Mouse (Mus musculus) left cerebral cortex, adult 2 months (tissue): ENCODE measurements around the gene Robo3. TPM values are rescaled to one million over a fixed set of nuclear protein-coding genes. Genes with fewer than 3 reads are reported as not detected.

Experiments used
- DNase-seq, 2 experiments: peaks; one replicate each; pipeline ENCODE4 v3.0.0; 2021 to 2022; ENCODE audit warnings: low spot score in 2 of 2, mixed read lengths in 1 of 2; ENCODE audit errors: extremely low spot score in 1 of 2
- H3K27ac ChIP-seq: fragments of 200-600 bp; 2 replicates; pipeline ENCODE4 v1.8.1; 2022
- H3K4me3 ChIP-seq: fragments of 200-600 bp; 2 replicates; pipeline ENCODE4 v1.8.1; 2022
- CTCF ChIP-seq: fragments of 200-600 bp; IDR thresholded peaks from 2 replicates; pipeline ENCODE4 v1.8.1; 2022; ENCODE audit warnings: antibody characterized with exemption, mild to moderate bottlenecking, moderate library complexity
- intact Hi-C: fragments of 180-260 bp; cut with DNase I; formaldehyde crosslinking; loops from one replicate; pipeline ENCODE4 v1.15.1; 2025
- total RNA-seq, 2 experiments: library from RNA; stranded (reverse); gene quantifications; 2 replicates each; pipeline ENCODE4 v1.2.3; 2021

The Robo3 gene
- total RNA-seq, 2 experiments from 2014 or later: 30.9 to 34.3 TPM

DNA sequence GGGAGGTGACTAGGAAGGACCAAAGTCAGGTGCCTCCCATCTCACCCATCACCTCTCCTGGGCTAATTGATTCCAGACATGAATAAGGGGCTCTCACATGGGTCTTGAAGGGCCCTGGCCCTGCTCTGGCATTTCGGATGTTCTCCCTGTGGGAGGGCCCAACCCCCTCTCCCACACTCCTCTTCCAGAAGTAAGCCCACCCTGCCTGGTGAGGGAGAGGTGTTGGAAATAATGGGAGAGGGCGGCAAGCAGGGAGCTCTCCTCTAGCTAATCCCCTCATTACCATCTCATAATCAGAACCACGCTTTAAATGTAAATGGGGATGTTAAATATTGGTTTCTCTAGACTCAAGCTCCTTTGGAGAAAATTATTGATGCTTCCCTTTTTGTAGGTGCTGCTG lies 21.9 kb upstream of the Robo3 start:
- Histone ChIP-seq H3K27ac (no peak overlapping the region), H3K4me3 (no peak overlapping the region)
- TF ChIP-seq CTCF: no peak
- no peak for DNase-seq
- intact Hi-C loops: no loop called here

DNA sequence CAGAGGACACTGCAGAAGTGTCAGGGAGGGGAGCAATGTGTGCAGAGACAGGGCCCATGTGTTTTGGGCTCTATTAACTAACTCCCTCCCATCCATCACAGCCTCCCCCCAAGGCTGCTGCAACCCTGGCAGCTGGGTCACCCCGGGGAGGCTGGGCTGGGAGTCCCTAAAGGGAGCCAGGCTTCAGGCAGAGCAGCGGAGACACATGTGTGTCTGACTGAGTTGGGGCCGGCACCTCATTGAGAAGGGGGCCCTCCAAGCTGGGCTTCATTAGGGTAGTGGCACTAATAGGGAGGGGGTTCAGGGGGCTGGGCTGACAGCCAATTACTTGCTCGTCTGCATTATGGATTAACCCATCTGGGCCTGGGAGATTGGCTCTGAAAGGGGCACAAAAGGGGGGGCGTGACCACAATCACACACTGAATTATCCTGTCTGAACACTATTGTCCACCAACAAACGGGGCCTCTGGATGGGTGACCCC lies 21.0 kb upstream of the Robo3 start:
- intact Hi-C loops: no loop called here

DNA sequence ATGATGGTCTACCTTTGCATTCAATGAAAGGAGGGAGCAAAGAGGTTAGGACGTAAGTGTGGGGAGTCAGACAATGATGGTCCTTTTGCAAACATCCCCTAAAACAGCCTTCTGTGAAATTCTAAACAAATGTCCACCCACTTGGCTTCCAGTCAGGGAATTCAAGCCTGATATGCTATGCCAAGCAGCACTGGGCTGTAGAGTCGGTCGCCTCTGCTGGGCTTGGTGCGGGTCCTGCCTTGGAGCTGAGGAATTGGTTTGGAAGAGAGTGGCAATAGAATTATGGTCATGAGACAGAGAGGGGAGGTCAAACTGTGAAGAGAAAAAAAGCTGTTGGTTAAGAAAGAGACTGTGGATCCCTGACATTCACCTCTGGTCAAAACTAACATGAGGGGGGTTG lies 20.3 kb upstream of the Robo3 start:
- TF ChIP-seq CTCF: no peak
- Histone ChIP-seq H3K27ac (no peak overlapping the region), H3K4me3 (no peak overlapping the region)
- no peak for DNase-seq
- intact Hi-C loops: no loop called here

More for the DNA sequence above, 21.0 kb upstream of the Robo3 start:
- no peak for TF ChIP-seq CTCF
- Histone ChIP-seq H3K27ac (no peak overlapping the region), H3K4me3 (no peak overlapping the region)
- DNase-seq: no peak

DNA sequence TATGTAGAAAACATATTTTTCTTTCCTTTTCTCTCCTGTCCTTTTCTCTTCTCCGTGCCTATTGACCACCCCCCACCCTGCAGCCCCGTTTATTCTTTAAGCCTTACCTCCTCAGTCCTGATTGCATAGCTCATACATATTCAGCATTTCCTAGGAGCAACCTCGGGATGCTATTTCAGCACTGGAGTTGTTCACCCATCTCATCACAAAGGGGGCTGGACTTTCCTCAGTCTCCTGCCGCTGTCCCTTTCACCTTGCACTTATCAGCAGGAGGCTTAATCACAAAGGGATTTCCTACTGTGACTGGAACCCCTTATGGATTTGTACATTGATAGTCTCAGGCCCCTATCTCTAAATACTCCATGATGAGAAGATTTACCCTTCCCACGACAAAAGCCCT lies 19.4 kb upstream of the Robo3 start:
- Histone ChIP-seq H3K27ac (no peak overlapping the region), H3K4me3 (no peak overlapping the region)
- no peak for DNase-seq
- no peak for TF ChIP-seq CTCF
- intact Hi-C loops: no loop called here

DNA sequence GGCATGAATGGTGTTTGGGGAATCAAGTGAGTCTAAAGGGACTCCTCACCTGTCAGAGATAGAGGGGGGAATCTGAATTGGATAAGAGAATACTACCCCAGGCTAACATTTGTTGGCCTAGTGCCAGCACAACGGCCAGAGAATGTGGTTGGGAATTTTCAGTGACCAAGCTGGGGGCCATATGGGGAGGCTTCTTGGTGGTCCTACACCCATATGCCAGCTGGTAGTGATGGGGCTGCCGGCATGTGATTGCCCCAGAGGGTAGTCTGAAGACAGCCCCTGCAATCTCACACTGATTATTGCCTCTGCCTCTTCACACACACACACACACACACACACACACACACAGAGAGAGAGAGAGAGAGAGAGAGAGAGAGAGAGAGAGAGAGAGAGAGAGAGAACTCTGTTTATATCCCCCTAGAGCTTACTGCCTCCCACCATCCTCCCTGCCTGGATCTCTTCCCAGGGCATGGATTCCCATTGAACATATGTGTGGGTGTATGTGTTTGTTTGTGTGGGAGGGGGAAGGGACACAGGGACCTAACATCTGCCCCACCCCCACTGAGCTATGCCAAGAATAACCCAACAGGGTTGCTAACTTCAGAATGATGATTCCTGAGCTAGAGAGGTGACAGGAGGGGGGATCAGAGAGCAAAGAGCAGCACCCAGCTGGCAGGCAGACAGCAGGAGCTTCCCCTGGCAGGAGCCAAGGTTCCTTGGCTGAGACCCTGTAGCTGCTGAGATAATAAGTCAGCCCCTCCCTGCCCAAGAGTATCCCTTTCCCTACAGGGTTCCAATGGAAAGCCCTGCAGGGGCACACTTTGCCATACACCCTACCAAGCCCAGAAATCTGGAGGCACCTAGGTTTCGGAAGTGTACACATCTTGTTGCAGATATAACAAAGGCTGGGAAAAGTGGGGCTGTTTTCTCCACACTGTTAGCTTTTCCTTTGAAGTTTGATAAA lies 5.0 kb upstream of the Robo3 start:
- peak in 1 of 2 experiments; percentile 22 for DNase-seq
- intact Hi-C loops: no loop called here
- no peak for TF ChIP-seq CTCF
- Histone ChIP-seq H3K27ac (no peak overlapping the region), H3K4me3 (no peak overlapping the region)

DNA sequence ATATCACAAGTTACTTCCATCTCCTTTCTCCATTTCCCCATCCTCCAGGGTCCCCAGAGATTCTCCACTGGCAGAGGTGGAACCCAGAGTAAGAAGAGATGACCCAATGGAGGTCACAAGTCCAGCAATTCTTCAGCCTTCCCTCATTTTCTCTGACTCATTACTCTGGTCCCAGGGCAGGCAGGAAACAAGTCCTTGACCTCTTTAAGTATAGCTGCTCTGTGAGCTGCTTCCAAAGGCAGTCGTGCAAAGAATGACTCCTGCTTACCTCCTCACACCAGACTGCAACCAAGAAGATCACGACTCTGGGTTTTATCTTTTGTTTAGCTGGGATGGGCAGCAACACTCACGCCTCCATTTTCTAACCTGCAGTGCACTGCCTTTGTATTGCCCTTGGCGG lies 2.6 kb upstream of the Robo3 start:
- intact Hi-C loops: no loop called here
- DNase-seq: no peak
- H3K27ac ChIP-seq: no peak overlapping the region
- no peak for TF ChIP-seq CTCF
- H3K4me3 ChIP-seq: no peak overlapping the region

DNA sequence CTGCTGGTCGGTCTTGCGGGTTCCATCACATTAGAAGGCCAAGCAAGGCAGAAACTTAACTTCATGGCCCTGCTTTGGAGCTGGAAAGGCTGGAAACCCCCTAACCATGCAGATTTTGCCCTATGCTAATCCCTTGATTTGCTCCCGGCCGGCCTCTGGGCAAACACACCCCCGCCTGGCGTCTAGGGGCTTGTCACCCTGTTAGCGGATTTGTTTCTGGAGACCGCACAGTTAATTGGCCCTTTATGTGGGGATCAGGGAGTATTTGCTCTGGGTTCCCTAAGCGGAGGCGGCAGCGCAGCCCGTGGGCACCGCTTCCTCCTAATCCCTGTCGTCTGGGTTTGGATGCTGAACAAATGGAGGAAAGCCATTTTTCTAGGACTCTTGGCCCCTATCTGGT lies 1.9 kb upstream of the Robo3 start:
- H3K4me3 ChIP-seq: no peak overlapping the region
- no peak for TF ChIP-seq CTCF
- no peak overlapping the region for H3K27ac ChIP-seq
- DNase-seq: peak in 1 of 2 experiments; percentile 10
- intact Hi-C loops: loop anchor here (5.0 kb wide), 1 partner anchor 202 kb away; no protein-coding TSS in a partner anchor

DNA sequence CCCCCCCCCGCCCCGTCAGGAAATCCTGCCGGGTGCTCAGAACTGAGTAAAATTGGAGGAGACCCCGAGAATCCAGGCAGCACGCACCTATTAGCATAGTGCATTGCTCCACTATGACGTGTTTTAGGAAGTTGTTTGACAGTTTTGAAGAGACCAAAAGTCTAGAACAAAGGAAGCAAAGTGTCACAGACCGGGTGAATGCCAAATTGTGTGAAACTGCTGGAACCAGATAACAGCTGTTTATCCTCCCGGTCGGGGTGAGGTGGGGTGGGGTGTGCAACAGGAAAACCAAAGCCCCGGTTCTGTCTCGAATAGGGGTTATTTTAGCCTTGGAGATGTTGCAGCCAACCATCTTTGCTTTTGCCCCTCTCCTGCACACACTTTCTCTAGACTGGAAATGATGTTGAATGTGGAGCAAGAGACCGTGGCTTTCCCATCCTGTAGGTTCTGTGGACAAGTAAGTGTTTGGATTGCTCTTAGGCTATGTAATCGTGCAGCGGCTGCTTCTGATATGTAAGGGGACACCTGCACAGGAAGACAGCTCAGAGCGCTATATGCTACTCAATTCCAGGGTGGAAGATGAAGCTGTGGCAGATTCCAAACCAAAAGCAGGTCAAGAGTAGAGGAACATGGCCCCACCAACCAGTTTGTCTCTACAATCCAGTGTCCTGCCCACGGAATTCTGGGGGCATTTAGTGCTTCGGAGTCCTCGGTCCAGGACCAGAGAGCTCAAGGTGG lies 946 bp upstream of the Robo3 start:
- peak in 1 of 2 experiments; percentile 8 for DNase-seq
- Histone ChIP-seq H3K4me3 (no peak overlapping the region), H3K27ac (no peak overlapping the region)
- intact Hi-C loops: loop anchor here (2.0 to 5.0 kb wide), 2 partner anchors 23 to 203 kb away; no protein-coding TSS in a partner anchor
- no peak for TF ChIP-seq CTCF

DNA sequence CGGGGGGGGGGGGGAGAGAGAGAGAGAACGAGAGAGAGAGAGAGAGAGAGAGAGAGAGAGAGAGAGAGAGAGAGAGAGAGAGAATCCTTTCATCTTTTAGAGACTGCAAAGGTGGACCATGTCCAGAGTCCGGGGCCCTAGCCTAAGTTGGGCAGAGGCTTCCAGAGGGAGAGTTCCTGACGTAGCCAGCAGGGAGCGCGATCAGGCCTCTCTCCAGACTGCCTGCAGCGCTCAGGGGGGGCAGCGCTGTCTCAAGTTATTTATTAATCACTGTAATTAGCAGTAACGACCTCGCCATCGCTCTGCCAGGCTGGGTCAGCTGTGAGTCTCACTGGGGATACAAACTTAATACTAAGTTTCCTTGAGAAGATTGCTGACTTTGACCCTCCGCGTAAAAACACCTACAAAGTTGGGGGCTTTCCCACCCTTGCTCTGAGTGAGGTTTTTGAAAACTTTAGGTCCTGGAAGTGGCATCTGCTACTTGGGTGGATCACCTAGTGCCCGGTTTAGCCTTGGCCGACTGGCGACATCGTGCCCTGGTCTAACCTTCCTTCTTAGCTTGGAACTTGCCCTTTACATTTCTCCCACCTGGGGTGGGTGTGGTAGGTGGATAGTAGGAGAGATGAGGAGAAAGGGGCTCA lies 900 bp downstream of the Robo3 start:
- H3K27ac ChIP-seq: peak overlapping the region; percentile 18
- intact Hi-C loops: loop anchor here (1.0 to 5.0 kb wide), 3 partner anchors 25 to 205 kb away; no protein-coding TSS in a partner anchor
- DNase-seq: peak in 1 of 2 experiments; percentile 64
- peak; percentile 64 for TF ChIP-seq CTCF
- peak overlapping the region; percentile 49 for H3K4me3 ChIP-seq

DNA sequence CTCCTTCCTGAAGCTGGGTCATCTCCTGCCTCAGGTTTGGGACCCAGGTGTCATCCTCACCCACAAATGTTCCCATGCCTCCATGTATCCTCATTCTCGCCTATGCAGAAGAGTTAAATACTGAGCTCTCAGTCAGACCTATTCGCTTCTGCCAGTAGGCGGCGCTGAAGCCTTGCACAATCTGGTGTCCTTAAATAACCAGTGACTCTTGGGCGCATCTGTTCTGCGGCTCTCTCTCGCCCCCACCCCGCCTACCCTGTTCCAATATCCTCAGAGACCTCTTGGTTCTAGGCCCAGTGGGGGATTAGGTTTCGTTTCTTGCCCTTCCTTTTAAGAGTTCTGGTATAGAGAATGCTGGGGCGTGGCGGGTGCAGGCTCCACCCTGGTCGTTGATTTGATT lies 2.5 kb downstream of the Robo3 start:
- intact Hi-C loops: loop anchor here (2.0 to 5.0 kb wide), 3 partner anchors 114 to 504 kb away; no protein-coding TSS in a partner anchor
- TF ChIP-seq CTCF: peak; percentile 98
- peak overlapping the region; percentile 35; the same call in 1 of the 2 replicates for H3K4me3 ChIP-seq

DNA sequence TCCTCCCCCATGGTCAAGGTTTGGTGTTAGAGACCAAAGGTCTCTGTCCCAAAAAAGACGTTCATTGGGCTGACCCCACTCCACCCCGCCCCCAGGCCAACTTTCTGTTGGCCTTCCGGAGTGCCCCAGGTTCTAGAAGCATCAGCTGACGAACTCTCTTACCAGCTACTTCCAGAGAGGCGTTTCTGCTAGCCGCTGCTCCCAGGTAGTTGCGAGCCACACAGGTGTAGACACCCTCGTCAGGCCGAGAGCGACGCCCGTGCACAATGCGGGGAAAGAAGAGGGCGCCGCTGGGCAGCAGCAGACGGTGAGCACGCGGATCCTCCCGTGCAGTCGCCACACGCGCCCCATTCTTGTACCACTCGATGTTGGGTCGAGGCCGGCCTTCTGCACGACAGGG lies 3.7 kb downstream of the Robo3 start:
- TF ChIP-seq CTCF: no peak
- DNase-seq: no peak
- Histone ChIP-seq H3K4me3 (no peak overlapping the region), H3K27ac (peak overlapping the region; percentile 37; the same call in 1 of the 2 replicates)
- intact Hi-C loops: no loop called here

More for the DNA sequence above, 2.5 kb downstream of the Robo3 start:
- peak; percentile 87 to 94 for DNase-seq
- H3K27ac ChIP-seq: peak overlapping the region; percentile 37
